Mouse (Mus musculus) cerebellum, adult 2 months (tissue): ENCODE data around the gene Adgrl2.

Experiments
- CTCF ChIP-seq: fragments of 200-500 bp; IDR thresholded peaks from 2 replicates; pipeline ENCODE4 v1.5.1; 2011; ENCODE audit warnings: low read depth, mild to moderate bottlenecking, control low read depth, low read length, moderate library complexity, borderline replicate concordance; ENCODE audit not compliant: insufficient read depth
- POLR2A ChIP-seq: fragments of 200-500 bp; IDR thresholded peaks from 2 replicates; pipeline ENCODE4 v1.6.1; 2011; ENCODE audit warnings: low read length, control low read depth, borderline replicate concordance; ENCODE audit not compliant: insufficient read depth

- no peak for TF ChIP-seq POLR2A
- no peak for TF ChIP-seq CTCF
Measured at GRCm38 (mm10) chr3:148921966-148922587, 68.3 kb downstream of the Adgrl2 start.
